Mouse (Mus musculus) C2C12 (cell line): Measurements from ENCODE around the gene Gtdc1. TPM values are rescaled to one million over a fixed set of nuclear protein-coding genes. Genes with fewer than 3 reads are reported as not detected.

Experiments used
- H3K27me3 ChIP-seq: one replicate; pipeline ENCODE4 v1.6.1; 2011; ENCODE audit not compliant: control insufficient read depth, insufficient read depth, insufficient read length
- H3K36me3 ChIP-seq: one replicate; pipeline ENCODE4 v1.6.1; 2011; ENCODE audit not compliant: control insufficient read depth, insufficient read depth
- H3K4me3 ChIP-seq: one replicate; pipeline ENCODE4 v1.5.1; 2011; ENCODE audit warnings: mild to moderate bottlenecking, control low read depth; ENCODE audit not compliant: poor library complexity, insufficient read depth, severe bottlenecking
- H3K79me2 ChIP-seq: one replicate; pipeline ENCODE4 v1.6.1; 2011; ENCODE audit not compliant: control insufficient read depth, insufficient read depth
- H3K79me3 ChIP-seq: one replicate; pipeline ENCODE4 v1.6.1; 2011; ENCODE audit warnings: low read depth, control low read depth
- H3ac ChIP-seq: one replicate; pipeline ENCODE3; 2011; ENCODE audit warnings: low read depth; ENCODE audit not compliant: control insufficient read depth, insufficient read length
- CEBPB ChIP-seq: IDR thresholded peaks from one replicate; pipeline ENCODE4 v1.6.1; 2011; ENCODE audit warnings: low read depth, mild to moderate bottlenecking, control low read depth, moderate library complexity
- CTCF ChIP-seq: IDR thresholded peaks from one replicate; pipeline ENCODE4 v1.5.1; 2011; ENCODE audit not compliant: control insufficient read depth, insufficient read depth, insufficient read length
- FOSL1 ChIP-seq: IDR thresholded peaks from one replicate; pipeline ENCODE4 v1.8.0; 2011; ENCODE audit warnings: mild to moderate bottlenecking, low read length; ENCODE audit not compliant: poor library complexity, insufficient read depth, severe bottlenecking
- MAX ChIP-seq: IDR thresholded peaks from one replicate; pipeline ENCODE4 v1.6.1; 2011; ENCODE audit warnings: mild to moderate bottlenecking, control low read depth
- MYOD1 ChIP-seq: IDR thresholded peaks from one replicate; pipeline ENCODE4 v1.6.1; 2011; ENCODE audit warnings: low read depth; ENCODE audit not compliant: control insufficient read depth, insufficient read length
- MYOG ChIP-seq: IDR thresholded peaks from one replicate; pipeline ENCODE4 v1.6.1; 2011; ENCODE audit not compliant: control insufficient read depth, insufficient read length; ENCODE audit errors: extremely low read depth
- USF1 ChIP-seq: IDR thresholded peaks from one replicate; pipeline ENCODE4 v1.6.1; 2011; ENCODE audit warnings: low read depth, mild to moderate bottlenecking, control low read depth, moderate library complexity
- polyA plus RNA-seq: library from polyadenylated mRNA; unstranded; fragments of >200 nt; fragmentation: generic; extraction: Trizol; gene quantifications from one replicate; pipeline ENCODE4 v1.2.1, GENCODE M21; 2012; ENCODE audit warnings: missing spikeins

Gtdc1 gene
- polyA plus RNA-seq, 1 experiment, result 3.6 TPM

GRCm38 (mm10) chr2:44897801-44898200 lies 29.7 kb downstream of the Gtdc1 start:
- no peak for TF ChIP-seq MYOD1
- no peak for TF ChIP-seq CEBPB
- no peak for TF ChIP-seq FOSL1
- TF ChIP-seq USF1, result no peak
- TF ChIP-seq CTCF, result no peak
- H3K36me3 ChIP-seq, result no peaks in the 10 kb centered on the region
- no peaks in the 10 kb centered on the region for H3K27me3 ChIP-seq
- H3K79me3 ChIP-seq, result no peaks in the 10 kb centered on the region
- H3K79me2 ChIP-seq, result no peaks in the 10 kb centered on the region
- H3K4me3 ChIP-seq, result no peak overlapping the region
- H3ac ChIP-seq, result no peak overlapping the region

GRCm38 (mm10) chr2:44873718-44874117 lies 53.7 kb downstream of the Gtdc1 start:
- H3ac ChIP-seq, result no peak overlapping the region
- no peaks in the 10 kb centered on the region for H3K27me3 ChIP-seq
- no peaks in the 10 kb centered on the region for H3K79me3 ChIP-seq
- no peak overlapping the region for H3K4me3 ChIP-seq
- H3K79me2 ChIP-seq, result no peaks in the 10 kb centered on the region
- TF ChIP-seq CEBPB (no peak), FOSL1 (peak; percentile 27), CTCF (no peak), MAX (no peak)
- H3K36me3 ChIP-seq, result no peaks in the 10 kb centered on the region

- Histone ChIP-seq H3K4me3 (no peak overlapping the region), H3K79me3 (no peaks in the 10 kb centered on the region), H3K79me2 (no peaks in the 10 kb centered on the region), H3K27me3 (no peaks in the 10 kb centered on the region), H3K36me3 (no peaks in the 10 kb centered on the region), H3ac (no peak overlapping the region)
- TF ChIP-seq MAX (no peak), CEBPB (no peak)
Observed at GRCm38 (mm10) chr2:44864726-44865125, 62.7 kb downstream of the Gtdc1 start.

- Histone ChIP-seq H3ac (no peak overlapping the region), H3K4me3 (no peak overlapping the region), H3K36me3 (no peaks in the 10 kb centered on the region), H3K27me3 (no peaks in the 10 kb centered on the region), H3K79me3 (no peaks in the 10 kb centered on the region), H3K79me2 (no peaks in the 10 kb centered on the region)
- TF ChIP-seq CEBPB (no peak), FOSL1 (no peak), MYOG (no peak), USF1 (no peak), MYOD1 (no peak), MAX (no peak), CTCF (no peak)
Observed at GRCm38 (mm10) chr2:44854475-44854874, 73.0 kb downstream of the Gtdc1 start.

- no peaks in the 10 kb centered on the region for H3K27me3 ChIP-seq
- no peak overlapping the region for H3K4me3 ChIP-seq
- no peak for TF ChIP-seq USF1
- TF ChIP-seq CTCF, result no peak
- no peak for TF ChIP-seq CEBPB
- TF ChIP-seq MYOD1, result no peak
- TF ChIP-seq MAX, result no peak
- TF ChIP-seq MYOG, result no peak
- no peak for TF ChIP-seq FOSL1
- H3ac ChIP-seq, result no peak overlapping the region
- no peaks in the 10 kb centered on the region for H3K79me2 ChIP-seq
- H3K79me3 ChIP-seq, result no peaks in the 10 kb centered on the region
- no peaks in the 10 kb centered on the region for H3K36me3 ChIP-seq
Observed at GRCm38 (mm10) chr2:44849666-44850065, 77.8 kb downstream of the Gtdc1 start.

- no peaks in the 10 kb centered on the region for H3K79me2 ChIP-seq
- TF ChIP-seq MYOD1 (no peak), MAX (no peak), FOSL1 (no peak), USF1 (no peak), MYOG (no peak), CTCF (no peak), CEBPB (no peak)
- no peaks in the 10 kb centered on the region for H3K79me3 ChIP-seq
Observed at GRCm38 (mm10) chr2:44848156-44848555, 79.3 kb downstream of the Gtdc1 start.

More at GRCm38 (mm10) chr2:44848156-44848555, 79.3 kb downstream of the Gtdc1 start:
- H3K27me3 ChIP-seq, result no peaks in the 10 kb centered on the region
- no peaks in the 10 kb centered on the region for H3K36me3 ChIP-seq
- no peak overlapping the region for H3ac ChIP-seq
- no peak overlapping the region for H3K4me3 ChIP-seq
